Mouse (Mus musculus) NIH3T3 (cell line): ENCODE data around the gene Kdm1b.

ENCODE experiments used
- DNase-seq: peaks from one replicate; pipeline ENCODE4 v3.0.0-alpha.2; 2012; ENCODE audit warnings: low read depth

Kdm1b gene

DNA sequence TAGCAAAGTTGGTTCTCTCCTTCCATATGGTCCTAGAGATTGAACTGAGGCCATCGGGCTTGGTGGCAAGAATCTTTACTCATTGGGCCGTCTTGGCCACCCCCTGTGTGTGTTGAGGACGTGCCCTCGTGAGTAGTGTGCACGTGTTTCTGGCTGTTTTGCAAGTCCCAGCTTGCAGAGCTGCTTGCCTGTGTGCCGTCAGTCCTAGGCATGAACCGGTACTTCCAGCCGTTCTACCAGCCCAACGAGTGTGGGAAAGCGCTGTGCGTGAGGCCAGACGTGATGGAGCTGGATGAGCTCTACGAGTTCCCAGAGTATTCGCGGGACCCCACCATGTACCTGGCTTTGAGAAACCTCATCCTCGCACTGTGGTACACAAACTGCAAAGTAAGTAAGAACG lies 19.5 kb downstream of the Kdm1b start:
- no peak for DNase-seq

GRCm38 (mm10) chr13:47063985-47064760 lies 20.9 kb downstream of the Kdm1b start:
- DNase-seq: peak; percentile 22

DNA sequence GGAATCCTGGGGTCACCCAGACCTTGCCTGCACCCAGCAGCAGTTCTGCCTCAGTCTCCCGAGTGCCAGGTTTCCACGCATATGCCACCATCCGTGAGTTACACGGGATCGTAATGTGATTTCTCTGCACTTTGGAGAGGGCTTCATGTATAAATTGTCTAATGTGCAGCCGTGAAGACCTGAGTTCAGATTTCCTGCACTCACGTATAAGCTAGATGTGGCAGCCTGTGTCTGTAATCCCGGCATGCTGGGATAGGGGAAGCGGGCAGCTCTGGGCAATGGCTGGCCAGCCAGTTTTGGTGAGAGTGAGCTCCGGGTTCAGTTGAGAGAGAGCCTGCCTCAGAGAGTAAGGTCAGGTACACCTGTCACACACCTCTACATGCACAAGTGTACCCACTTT lies 23.2 kb downstream of the Kdm1b start:
- no peak for DNase-seq

DNA sequence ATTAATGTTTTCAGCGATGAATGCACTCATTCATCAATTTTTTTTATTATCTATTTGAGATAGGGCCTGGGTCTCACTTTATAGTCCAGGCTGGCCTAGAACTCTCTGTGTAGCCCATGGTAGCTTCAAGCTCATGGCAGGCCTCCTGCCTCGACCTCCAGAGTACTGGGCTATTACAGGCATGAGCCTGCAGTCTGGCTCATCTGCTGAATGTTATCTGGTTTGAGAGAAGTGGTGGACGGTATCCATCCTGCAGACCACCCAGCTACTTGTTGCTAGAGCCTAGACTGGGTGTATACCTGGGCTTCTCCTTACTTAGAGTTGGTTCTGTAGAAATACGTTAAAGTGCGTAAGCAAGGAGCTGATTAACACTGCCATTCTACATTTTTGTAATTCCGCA lies 23.7 kb downstream of the Kdm1b start:
- no peak for DNase-seq

DNA sequence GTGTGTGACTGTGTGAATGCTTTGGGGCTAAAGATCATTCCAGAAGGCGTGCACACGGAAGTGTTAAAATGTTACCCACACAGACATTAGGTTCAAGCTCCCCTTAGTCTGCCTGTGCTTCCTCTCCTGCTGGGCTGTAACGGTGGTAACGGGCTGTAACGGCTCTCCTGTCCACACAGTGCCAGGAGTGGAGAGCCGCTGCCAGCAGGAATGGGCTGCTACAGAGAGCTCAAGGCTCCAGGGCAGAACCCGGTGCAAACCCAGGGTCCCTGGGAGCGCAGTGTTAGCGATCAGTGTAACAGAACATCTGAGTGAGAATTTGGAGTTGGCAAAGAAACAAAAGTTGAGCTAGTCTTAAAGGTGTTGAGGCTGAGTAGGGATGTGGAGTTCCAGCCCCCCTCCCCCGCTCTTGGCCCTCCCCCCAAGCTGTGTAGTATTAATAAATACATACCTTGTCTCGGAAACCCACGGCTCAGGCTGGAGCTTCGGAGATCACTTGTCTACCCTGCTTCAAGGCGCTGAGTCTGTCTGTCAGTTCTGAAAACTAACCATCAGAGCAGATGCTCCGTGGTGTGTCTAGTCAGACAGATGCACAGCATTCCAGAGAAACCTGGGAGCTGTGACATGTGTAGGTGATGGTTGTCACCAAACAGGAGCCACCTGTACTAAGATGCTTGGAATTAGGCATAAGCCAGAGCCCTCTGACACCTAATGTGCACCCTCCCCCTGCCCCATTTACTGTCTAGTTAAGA lies 27.2 kb downstream of the Kdm1b start:
- DNase-seq: no peak

DNA sequence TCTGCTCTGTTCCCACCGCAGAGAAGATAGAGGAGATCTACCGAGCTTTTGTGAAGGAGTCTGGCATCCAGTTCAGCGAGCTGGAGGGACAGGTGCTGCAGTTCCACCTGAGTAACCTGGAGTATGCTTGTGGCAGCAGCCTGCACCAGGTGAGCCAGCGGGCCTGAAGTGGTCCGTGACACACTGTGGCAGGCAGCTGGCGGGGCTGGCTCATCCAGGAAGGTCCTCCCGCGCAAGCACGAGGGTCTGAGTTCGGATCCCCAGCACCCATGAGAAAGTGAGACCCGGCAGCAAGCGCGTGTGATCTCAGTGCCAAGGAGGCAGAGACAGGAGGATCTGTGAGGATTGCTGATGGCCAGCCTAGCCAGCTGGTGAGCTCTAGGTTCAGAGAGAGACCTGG lies 28.6 kb downstream of the Kdm1b start:
- no peak for DNase-seq

DNA sequence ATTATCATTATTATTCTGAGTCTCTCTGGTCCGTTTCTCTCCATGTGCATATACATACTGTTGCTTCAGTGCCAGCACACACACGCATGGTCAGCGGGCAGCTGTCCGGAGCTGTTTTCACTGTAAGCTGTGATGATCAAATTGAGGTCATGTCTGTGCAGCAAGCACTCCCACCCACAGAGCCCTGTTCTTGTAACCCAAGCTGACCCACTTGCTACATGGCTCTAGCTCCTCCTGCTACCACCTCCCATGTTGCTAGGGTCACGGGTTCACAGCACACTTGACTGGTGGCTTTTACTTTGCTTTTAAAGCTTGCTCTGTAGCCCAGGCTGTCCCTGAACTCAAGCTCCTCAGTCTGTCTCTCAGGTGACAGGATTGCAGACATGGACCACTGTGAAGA lies 29.2 kb downstream of the Kdm1b start:
- no peak for DNase-seq

DNA sequence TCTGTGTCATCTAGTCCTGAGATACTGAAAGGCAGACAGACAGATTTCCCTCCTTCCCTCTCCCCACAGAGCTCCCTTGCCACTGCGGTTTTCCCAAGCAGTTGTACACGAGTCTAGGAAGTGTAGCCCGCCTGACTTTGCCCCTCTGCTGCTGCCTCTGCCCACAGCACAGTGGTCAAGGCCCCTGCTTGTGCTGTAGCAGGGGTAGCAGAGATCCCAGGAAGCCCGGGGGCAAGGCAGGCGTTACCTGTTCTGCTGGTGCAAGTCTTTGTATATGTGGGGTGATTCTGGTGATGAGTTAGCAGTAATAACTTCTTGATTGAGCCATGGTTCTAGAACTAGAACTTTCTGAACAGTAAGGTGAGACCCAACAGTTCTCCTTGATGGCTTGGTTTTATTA lies 32.9 kb downstream of the Kdm1b start:
- DNase-seq: no peak

- DNase-seq: no peak
Observed at GRCm38 (mm10) chr13:47077367-47077766, 34.1 kb downstream of the Kdm1b start.

- peak; percentile 36 for DNase-seq
Observed at GRCm38 (mm10) chr13:47078799-47079198, 35.5 kb downstream of the Kdm1b start.

DNA sequence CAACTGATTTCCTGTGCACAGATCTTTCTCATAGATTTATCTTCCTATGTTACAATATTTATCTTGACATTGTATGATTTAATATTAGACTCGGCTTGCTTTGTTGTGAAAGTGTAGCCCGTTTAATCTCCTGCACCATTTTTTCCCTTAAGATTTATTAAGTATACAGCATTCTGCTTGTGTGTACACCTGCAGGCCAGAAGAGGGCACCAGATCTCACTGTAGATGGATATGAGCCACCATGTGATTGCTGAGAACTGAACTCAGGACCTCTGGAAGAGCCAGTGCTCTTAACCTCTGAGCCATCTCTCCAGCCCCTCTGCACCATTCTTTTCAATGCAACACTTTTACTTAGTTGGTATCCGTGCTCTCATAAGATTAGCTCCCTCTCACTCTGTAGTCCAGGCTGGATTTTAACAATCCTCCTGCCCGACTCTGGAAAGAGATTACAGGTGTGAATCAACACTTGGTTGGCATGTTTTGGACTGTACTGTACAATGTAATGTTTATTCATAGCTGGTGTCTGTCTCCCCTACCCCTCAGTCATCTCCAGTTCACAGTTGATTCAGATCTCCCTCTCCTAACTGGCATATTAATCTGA lies 37.7 kb downstream of the Kdm1b start:
- DNase-seq: peak; percentile 19

- DNase-seq: no peak
Observed at GRCm38 (mm10) chr13:47088433-47088832, 45.1 kb downstream of the Kdm1b start.

DNA sequence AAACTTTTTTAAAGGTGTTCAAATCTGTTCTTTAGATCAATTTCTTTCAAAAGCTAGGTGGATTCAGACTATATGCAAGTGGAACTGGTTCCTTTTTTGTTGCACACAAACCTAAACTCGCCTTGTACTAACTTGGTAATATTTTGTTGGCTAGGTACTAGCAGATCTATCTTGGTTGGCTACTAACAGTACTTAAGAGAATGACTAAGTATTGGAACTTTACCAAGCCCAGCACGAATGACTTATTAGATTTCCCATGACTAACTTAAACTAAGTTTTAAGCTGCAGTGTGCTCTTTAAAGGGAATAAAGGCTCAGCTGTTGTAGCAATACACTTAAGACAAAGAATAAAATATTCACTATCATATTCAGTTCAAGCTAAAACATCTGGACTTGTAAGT lies 46.0 kb downstream of the Kdm1b start:
- DNase-seq: peak; percentile 73

GRCm38 (mm10) chr13:47093791-47094190 lies 50.5 kb downstream of the Kdm1b start:
- peak; percentile 53 for DNase-seq

DNA sequence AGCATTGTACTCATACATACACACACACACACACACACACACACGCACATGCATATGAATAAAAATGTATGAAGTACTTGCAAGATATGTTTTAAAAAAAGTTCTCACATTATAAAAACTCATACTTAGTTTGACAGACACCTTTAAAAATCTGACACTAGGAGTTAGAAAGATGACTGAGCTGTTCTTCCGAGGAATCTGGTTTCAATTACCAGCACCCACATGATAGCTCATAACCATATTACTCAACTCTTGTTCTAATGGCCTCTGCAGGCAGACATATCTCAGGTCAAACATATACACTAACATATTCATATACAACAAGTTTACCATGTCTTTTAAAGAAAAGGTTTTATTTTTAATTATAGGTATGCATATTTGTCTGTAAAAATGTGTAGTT lies 53.3 kb downstream of the Kdm1b start:
- DNase-seq: peak; percentile 71

DNA sequence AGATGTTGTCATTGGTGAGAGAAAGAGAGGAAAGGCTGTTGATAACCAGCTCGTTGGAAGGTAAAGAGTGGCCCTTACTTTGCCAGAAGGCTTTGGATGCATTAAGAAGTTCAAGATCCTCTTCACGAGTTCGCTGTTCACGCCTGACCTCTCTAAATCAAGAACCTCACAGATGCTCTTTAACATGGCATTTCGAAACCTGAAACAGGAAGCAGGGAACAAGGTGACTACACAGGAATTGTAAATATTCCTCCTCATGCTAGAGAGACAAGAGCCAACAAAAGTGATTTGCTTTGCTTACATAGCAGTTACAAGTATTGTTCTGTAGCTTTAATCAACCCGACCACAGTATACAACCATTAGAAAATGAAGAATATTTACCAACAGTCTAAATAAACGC lies 56.0 kb downstream of the Kdm1b start:
- no peak for DNase-seq

- DNase-seq: no peak
Observed at GRCm38 (mm10) chr13:47100587-47100986, 57.3 kb downstream of the Kdm1b start.

DNA sequence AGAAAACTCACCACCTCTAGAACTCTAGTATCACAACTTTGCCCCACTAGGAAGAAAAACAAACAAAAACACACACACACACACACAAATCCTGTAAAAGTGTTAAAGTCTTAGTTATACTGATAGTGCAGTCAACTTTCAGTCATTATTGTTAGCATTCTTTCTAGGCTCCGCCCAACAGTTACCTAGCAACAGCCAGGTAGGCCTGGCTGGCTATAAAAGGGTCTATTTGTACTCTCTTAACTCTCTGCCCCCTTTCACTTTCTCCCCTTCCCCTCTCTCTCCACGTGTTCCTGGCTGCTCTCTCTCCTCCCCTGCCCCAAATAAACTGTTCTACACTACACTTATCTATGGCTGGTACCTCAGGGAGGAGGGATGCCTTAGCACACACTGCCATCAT lies 60.8 kb downstream of the Kdm1b start:
- no peak for DNase-seq

- DNase-seq: peak; percentile 76
Observed at GRCm38 (mm10) chr13:47104856-47105541, 61.7 kb downstream of the Kdm1b start.

GRCm38 (mm10) chr13:47105711-47106579 lies 62.6 kb downstream of the Kdm1b start, which contains the start of gene Dek:
Gene Dek, minus strand, starts transcription at chr13:47106201.
- DNase-seq: peak; percentile 90

DNA sequence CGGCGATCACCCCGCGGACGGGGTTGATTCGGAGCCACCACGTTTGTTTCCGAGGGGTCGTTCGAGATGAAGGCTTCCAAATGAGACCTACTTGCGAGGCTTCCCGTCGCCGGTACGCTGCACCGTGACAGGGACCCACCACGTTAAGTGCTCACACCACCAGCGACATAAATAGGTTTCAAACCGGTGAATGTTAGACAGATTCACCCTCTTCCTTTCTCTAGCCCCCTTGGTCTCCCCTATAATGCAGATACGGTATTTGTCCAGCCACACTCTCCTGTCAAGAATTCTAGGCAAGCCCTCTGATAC lies 63.2 kb downstream of the Kdm1b start:
- no peak for DNase-seq

- DNase-seq: no peak
Observed at GRCm38 (mm10) chr13:47109239-47109638, 65.9 kb downstream of the Kdm1b start.
